Mouse (Mus musculus) kidney, adult 8-10 months (tissue): ENCODE measurements around the gene Mrfap1.

Source experiments
- DNase-seq, 2 experiments: peaks; one replicate each; pipeline ENCODE4 v3.0.0; 2022

Gene Mrfap1

GRCm38 (mm10) chr5:36779512-36779911 lies 17.1 kb downstream of the Mrfap1 start:
- no peak for DNase-seq

- DNase-seq = no peak
Measured at GRCm38 (mm10) chr5:36778901-36779300, 17.7 kb downstream of the Mrfap1 start.

- no peak for DNase-seq
Measured at GRCm38 (mm10) chr5:36777186-36777585, 19.4 kb downstream of the Mrfap1 start.

GRCm38 (mm10) chr5:36776021-36776575 lies 20.5 kb downstream of the Mrfap1 start:
- DNase-seq = no peak

GRCm38 (mm10) chr5:36775317-36775716 lies 21.3 kb downstream of the Mrfap1 start:
- no peak for DNase-seq

- DNase-seq = no peak
Measured at GRCm38 (mm10) chr5:36772586-36772985, 24.0 kb downstream of the Mrfap1 start.

- DNase-seq = no peak
Measured at GRCm38 (mm10) chr5:36769603-36770002, 27.0 kb downstream of the Mrfap1 start.

- no peak for DNase-seq
Measured at GRCm38 (mm10) chr5:36766958-36767703, 29.4 kb downstream of the Mrfap1 start.

- no peak for DNase-seq
Measured at GRCm38 (mm10) chr5:36759848-36760247, 36.7 kb downstream of the Mrfap1 start.

GRCm38 (mm10) chr5:36757033-36757432 lies 39.5 kb downstream of the Mrfap1 start:
- DNase-seq = no peak

- DNase-seq = no peak
Measured at GRCm38 (mm10) chr5:36750119-36751078, 46.2 kb downstream of the Mrfap1 start.

- peak; percentile 92 to 94 for DNase-seq
Measured at GRCm38 (mm10) chr5:36748536-36749061, 48.0 kb downstream of the Mrfap1 start, which contains the start of gene Bloc1s4. Bloc1s4 (minus strand) TSS chr5:36748650.

- no peak for DNase-seq
Measured at GRCm38 (mm10) chr5:36747794-36748535, 48.6 kb downstream of the Mrfap1 start.

- no peak for DNase-seq
Measured at GRCm38 (mm10) chr5:36747071-36747470, 49.5 kb downstream of the Mrfap1 start.
